Mouse (Mus musculus) ES-E14 (cell line): ENCODE data around the gene Shank3.

Experiments
- CHD2 ChIP-seq: IDR thresholded peaks from 2 replicates; pipeline ENCODE4 v1.6.1; 2014; ENCODE audit warnings: mild to moderate bottlenecking, low read depth, low read length, inconsistent platforms
- HCFC1 ChIP-seq: IDR thresholded peaks from 2 replicates; pipeline ENCODE4 v1.6.1; 2012; ENCODE audit warnings: low read length, inconsistent platforms, borderline replicate concordance; ENCODE audit not compliant: insufficient read depth
- MAFK ChIP-seq: IDR thresholded peaks from 2 replicates; pipeline ENCODE4 v1.6.1; 2014; ENCODE audit warnings: mild to moderate bottlenecking, low read depth, low read length, inconsistent platforms; ENCODE audit not compliant: insufficient read depth
- ZC3H11A ChIP-seq: IDR thresholded peaks from 2 replicates; pipeline ENCODE4 v1.6.1; 2012; ENCODE audit warnings: low read depth, mild to moderate bottlenecking, inconsistent platforms, low read length, borderline replicate concordance
- ZNF384 ChIP-seq: IDR thresholded peaks from 2 replicates; pipeline ENCODE4 v1.6.1; 2012; ENCODE audit warnings: low read depth, low read length, inconsistent platforms

GRCm38 (mm10) chr15:89473370-89473769 lies 26.1 kb upstream of the Shank3 start:
- TF ChIP-seq MAFK (no peak), ZC3H11A (no peak), ZNF384 (no peak), CHD2 (no peak), HCFC1 (no peak)
